Mouse (Mus musculus): ENCODE data around the gene G0s2.

DNA sequence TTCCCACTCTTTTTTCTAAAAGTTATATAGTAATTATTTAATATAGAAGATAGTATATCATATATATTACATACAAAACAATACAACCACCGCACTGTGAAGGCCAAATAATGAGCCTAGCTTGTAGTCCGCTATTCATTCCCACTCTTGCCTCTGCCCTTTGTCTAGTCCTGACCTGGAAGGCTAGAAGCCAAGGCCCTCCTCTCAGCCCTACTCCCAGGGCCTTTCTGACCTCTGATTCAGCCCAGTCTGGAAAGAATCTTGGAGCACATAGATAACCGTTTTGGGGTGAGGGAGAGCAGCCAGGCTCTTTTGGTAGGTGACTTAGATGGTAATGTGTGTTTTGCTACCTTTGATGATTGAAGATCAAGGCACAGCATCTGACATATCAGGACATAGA is 20.9 kb upstream of the G0s2 start:
- TF ChIP-seq CTCF (IDR thresholded peaks at IDR 0.05; ENCODE audit: low read depth): no peak
- TF ChIP-seq EP300 (IDR thresholded peaks at IDR 0.05; ENCODE audit: low read depth): no peak
